Mouse (Mus musculus): ENCODE measurements around the gene Gm13723.

Gm13723 gene

GRCm38 (mm10) chr2:86874702-86875101 lies at the start of gene Gm13723:
Gene Gm13723, minus strand, starts transcription at chr2:86874802.
- DNase-seq (ENCODE audit: low spot score): no peak

GRCm38 (mm10) chr2:86905647-86906046 lies 31.0 kb upstream of the Gm13723 start:
- DNase-seq (ENCODE audit: low spot score): no peak

GRCm38 (mm10) chr2:86892116-86892515 lies 17.5 kb upstream of the Gm13723 start, which contains the start of gene Olfr1097:
Gene Olfr1097, minus strand, starts transcription at chr2:86892216.
- DNase-seq (ENCODE audit: low spot score): no peak

GRCm38 (mm10) chr2:86851596-86851995 lies 23.0 kb downstream of the Gm13723 start, which contains the start of gene Olfr1095:
Gene Olfr1095, minus strand, starts transcription at chr2:86851696.
- no peak for DNase-seq (ENCODE audit: low spot score)

GRCm38 (mm10) chr2:86824363-86824762 lies 50.2 kb downstream of the Gm13723 start, which contains the start of gene Olfr1094:
Gene Olfr1094, plus strand, starts transcription at chr2:86824663.
- DNase-seq (ENCODE audit: low spot score): no peak

All from retina, embryonic 14.5 days (tissue).